Mouse (Mus musculus): ENCODE measurements around the gene Tmtc2.

GRCm38 (mm10) chr10:105384065-105384464, 190.2 kb downstream of the Tmtc2 start:
- TF ChIP-seq CTCF (IDR thresholded peaks at IDR 0.05; ENCODE audit: extremely low read depth, insufficient read depth, insufficient read length, insufficient replicate concordance): no peak
- TF ChIP-seq POLR2A (IDR thresholded peaks at IDR 0.05; ENCODE audit: low read depth, low read length): no peak

Data from spleen, adult 2 months (tissue).